Mouse (Mus musculus): ENCODE data around the gene Dip2c. TPM values are rescaled to one million over a fixed set of nuclear protein-coding genes. Genes with fewer than 3 reads are reported as not detected.
A peak's percentile ranks its signal among the peaks of the same experiment; 100 is the strongest.

The Dip2c gene
- total RNA-seq (2014; rRNA removed; ENCODE audit: low replicate concordance) (55.8 and 63.6 TPM in 2 replicates), polyA plus RNA-seq (2015; fragmentation: Nextera tagmentation; extraction: Ambion mirVana) (6.1 and 7.1 TPM in 2 replicates)

- no peak for TF ChIP-seq EP300 (IDR thresholded peaks at IDR 0.05; ENCODE audit: low read depth)
- no peak for TF ChIP-seq CTCF (IDR thresholded peaks at IDR 0.05; ENCODE audit: low read depth)
- Histone ChIP-seq H3K9ac (replicated peaks; ENCODE audit: low read depth, low read length) (peak within 1 kb of the TSS; percentile 94), H3K4me1 (ENCODE audit: control insufficient read depth, insufficient read depth) (peaks cover 28% of the 10 kb centered on the region), H3K4me2 (ENCODE audit: low read depth, low read length) (peak within 1 kb of the TSS; percentile 90), H3K36me3 (replicated peaks; ENCODE audit: control insufficient read depth, insufficient read depth, low read length) (no peaks in the 10 kb centered on the region), H3K27ac (ENCODE audit: low read depth) (peak within 1 kb of the TSS; percentile 95), H3K27me3 (ENCODE audit: control insufficient read depth, insufficient read depth, low read length) (no peaks in the 10 kb centered on the region), H3K9me3 (replicated peaks; ENCODE audit: control insufficient read depth, low read length) (no peaks in the 10 kb centered on the region), H3K4me3 (ENCODE audit: low read depth, low read length) (peak within 1 kb of the TSS; percentile 91)
- ATAC-seq (ENCODE audit: insufficient read depth, low read depth) (peak; percentile 93), DNase-seq (ENCODE audit: low spot score) (peak; percentile 85)
- under 1% methylated on average over 62 of the region's 67 CpGs for WGBS
Measured at GRCm38 (mm10) chr13:9276322-9276855, at the start of gene Dip2c. Gene Dip2c, plus strand, starts transcription at chr13:9276528.

GRCm38 (mm10) chr13:9227078-9227477 is 49.2 kb upstream of the Dip2c start:
- no peaks in the 10 kb centered on the region for H3K36me3 ChIP-seq (replicated peaks; ENCODE audit: control insufficient read depth, insufficient read depth, low read length)
- DNase-seq (ENCODE audit: low spot score) (no peak), ATAC-seq (ENCODE audit: insufficient read depth, low read depth) (no peak)
- no peaks in the 10 kb centered on the region for H3K27me3 ChIP-seq (ENCODE audit: control insufficient read depth, insufficient read depth, low read length)
- no peak overlapping the region for H3K27ac ChIP-seq (ENCODE audit: low read depth)
- WGBS = 73% methylated on average over 5 of the region's 5 CpGs
- H3K9ac ChIP-seq (replicated peaks; ENCODE audit: low read depth, low read length) = no peak overlapping the region
- no peak overlapping the region for H3K4me3 ChIP-seq (ENCODE audit: low read depth, low read length)
- H3K4me1 ChIP-seq (ENCODE audit: control insufficient read depth, insufficient read depth) = no peaks in the 10 kb centered on the region
- no peaks in the 10 kb centered on the region for H3K9me3 ChIP-seq (replicated peaks; ENCODE audit: control insufficient read depth, low read length)
- TF ChIP-seq EP300 (IDR thresholded peaks at IDR 0.05; ENCODE audit: low read depth) (no peak), CTCF (IDR thresholded peaks at IDR 0.05; ENCODE audit: low read depth) (no peak)
- H3K4me2 ChIP-seq (ENCODE audit: low read depth, low read length) = no peak overlapping the region

GRCm38 (mm10) chr13:9237495-9237894 is 38.8 kb upstream of the Dip2c start:
- no peak overlapping the region for H3K4me2 ChIP-seq (ENCODE audit: low read depth, low read length)
- ATAC-seq (ENCODE audit: insufficient read depth, low read depth) = no peak
- H3K9me3 ChIP-seq (replicated peaks; ENCODE audit: control insufficient read depth, low read length) = no peaks in the 10 kb centered on the region
- no peaks in the 10 kb centered on the region for H3K36me3 ChIP-seq (replicated peaks; ENCODE audit: control insufficient read depth, insufficient read depth, low read length)
- no peak overlapping the region for H3K27ac ChIP-seq (ENCODE audit: low read depth)
- 66% methylated on average over 7 of the region's 7 CpGs for WGBS
- no peak for TF ChIP-seq CTCF (IDR thresholded peaks at IDR 0.05; ENCODE audit: low read depth)
- TF ChIP-seq EP300 (IDR thresholded peaks at IDR 0.05; ENCODE audit: low read depth) = no peak
- no peak overlapping the region for H3K4me3 ChIP-seq (ENCODE audit: low read depth, low read length)
- no peak overlapping the region for H3K9ac ChIP-seq (replicated peaks; ENCODE audit: low read depth, low read length)
- H3K4me1 ChIP-seq (ENCODE audit: control insufficient read depth, insufficient read depth) = no peaks in the 10 kb centered on the region
- no peak for DNase-seq (ENCODE audit: low spot score)
- no peaks in the 10 kb centered on the region for H3K27me3 ChIP-seq (ENCODE audit: control insufficient read depth, insufficient read depth, low read length)

- no peak for TF ChIP-seq CTCF (IDR thresholded peaks at IDR 0.05; ENCODE audit: low read depth)
- no peak for TF ChIP-seq EP300 (IDR thresholded peaks at IDR 0.05; ENCODE audit: low read depth)
Measured at GRCm38 (mm10) chr13:9239127-9239526, 37.2 kb upstream of the Dip2c start.

DNA sequence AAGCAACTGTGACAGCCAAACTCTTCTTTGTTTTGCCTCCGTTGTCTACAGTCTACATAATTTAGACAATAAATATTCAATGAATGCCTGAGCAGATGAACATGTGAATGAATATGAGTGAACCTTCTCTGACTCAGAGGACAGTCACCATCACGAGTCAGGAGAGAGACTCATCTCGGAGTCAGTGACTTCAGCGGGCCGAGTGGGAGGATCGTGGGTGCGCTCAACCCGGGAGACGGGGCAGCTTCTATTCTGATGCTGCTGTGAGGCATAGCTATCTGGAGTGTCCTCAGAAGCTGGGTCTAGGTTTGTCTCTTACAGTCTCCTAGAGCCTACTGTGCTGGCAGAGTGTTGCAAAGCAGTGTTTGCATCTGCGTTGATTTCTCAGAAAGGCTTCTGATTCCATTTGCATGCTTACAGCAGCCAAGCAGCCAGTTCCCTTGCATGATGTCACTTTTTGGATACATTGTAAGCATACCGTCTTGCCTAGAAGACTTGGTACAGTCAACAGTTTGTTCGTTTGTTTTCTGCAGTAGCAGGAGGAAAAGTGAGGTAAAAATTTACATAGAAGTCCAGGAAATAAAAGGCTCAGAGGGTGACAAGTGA is 36.6 kb upstream of the Dip2c start:
- H3K27ac ChIP-seq (ENCODE audit: low read depth) = no peak overlapping the region
- ATAC-seq (ENCODE audit: insufficient read depth, low read depth) (no peak), DNase-seq (ENCODE audit: low spot score) (no peak)
- H3K4me2 ChIP-seq (ENCODE audit: low read depth, low read length) = no peak overlapping the region
- no peaks in the 10 kb centered on the region for H3K36me3 ChIP-seq (replicated peaks; ENCODE audit: control insufficient read depth, insufficient read depth, low read length)
- no peaks in the 10 kb centered on the region for H3K27me3 ChIP-seq (ENCODE audit: control insufficient read depth, insufficient read depth, low read length)
- TF ChIP-seq EP300 (IDR thresholded peaks at IDR 0.05; ENCODE audit: low read depth) (no peak), CTCF (IDR thresholded peaks at IDR 0.05; ENCODE audit: low read depth) (no peak)
- H3K4me3 ChIP-seq (ENCODE audit: low read depth, low read length) = no peak overlapping the region
- H3K4me1 ChIP-seq (ENCODE audit: control insufficient read depth, insufficient read depth) = no peaks in the 10 kb centered on the region
- H3K9me3 ChIP-seq (replicated peaks; ENCODE audit: control insufficient read depth, low read length) = no peaks in the 10 kb centered on the region
- no peak overlapping the region for H3K9ac ChIP-seq (replicated peaks; ENCODE audit: low read depth, low read length)
- 86% methylated on average over 12 of the region's 12 CpGs for WGBS

More at GRCm38 (mm10) chr13:9239127-9239526, 37.2 kb upstream of the Dip2c start:
- 84% methylated on average over 5 of the region's 5 CpGs for WGBS
- no peak overlapping the region for H3K4me3 ChIP-seq (ENCODE audit: low read depth, low read length)
- DNase-seq (ENCODE audit: low spot score) (no peak), ATAC-seq (ENCODE audit: insufficient read depth, low read depth) (no peak)
- H3K27ac ChIP-seq (ENCODE audit: low read depth) = no peak overlapping the region
- no peak overlapping the region for H3K4me2 ChIP-seq (ENCODE audit: low read depth, low read length)
- H3K4me1 ChIP-seq (ENCODE audit: control insufficient read depth, insufficient read depth) = no peaks in the 10 kb centered on the region
- no peaks in the 10 kb centered on the region for H3K36me3 ChIP-seq (replicated peaks; ENCODE audit: control insufficient read depth, insufficient read depth, low read length)
- H3K9me3 ChIP-seq (replicated peaks; ENCODE audit: control insufficient read depth, low read length) = no peaks in the 10 kb centered on the region
- H3K9ac ChIP-seq (replicated peaks; ENCODE audit: low read depth, low read length) = no peak overlapping the region
- no peaks in the 10 kb centered on the region for H3K27me3 ChIP-seq (ENCODE audit: control insufficient read depth, insufficient read depth, low read length)

Measured in heart, postnatal 0 days (tissue).